Mouse (Mus musculus): ENCODE results near the gene 4833427G06Rik. TPM values are rescaled to one million over a fixed set of nuclear protein-coding genes. Genes with fewer than 3 reads are reported as not detected.
"Not testable (repeated sequence)": the region's sequence is repeated elsewhere in the genome, so short reads cannot be mapped to it uniquely, and the experiment has no call there.

4833427G06Rik gene
- polyA plus RNA-seq (2012; rRNA removed) = not detected in 2 replicates

DNA sequence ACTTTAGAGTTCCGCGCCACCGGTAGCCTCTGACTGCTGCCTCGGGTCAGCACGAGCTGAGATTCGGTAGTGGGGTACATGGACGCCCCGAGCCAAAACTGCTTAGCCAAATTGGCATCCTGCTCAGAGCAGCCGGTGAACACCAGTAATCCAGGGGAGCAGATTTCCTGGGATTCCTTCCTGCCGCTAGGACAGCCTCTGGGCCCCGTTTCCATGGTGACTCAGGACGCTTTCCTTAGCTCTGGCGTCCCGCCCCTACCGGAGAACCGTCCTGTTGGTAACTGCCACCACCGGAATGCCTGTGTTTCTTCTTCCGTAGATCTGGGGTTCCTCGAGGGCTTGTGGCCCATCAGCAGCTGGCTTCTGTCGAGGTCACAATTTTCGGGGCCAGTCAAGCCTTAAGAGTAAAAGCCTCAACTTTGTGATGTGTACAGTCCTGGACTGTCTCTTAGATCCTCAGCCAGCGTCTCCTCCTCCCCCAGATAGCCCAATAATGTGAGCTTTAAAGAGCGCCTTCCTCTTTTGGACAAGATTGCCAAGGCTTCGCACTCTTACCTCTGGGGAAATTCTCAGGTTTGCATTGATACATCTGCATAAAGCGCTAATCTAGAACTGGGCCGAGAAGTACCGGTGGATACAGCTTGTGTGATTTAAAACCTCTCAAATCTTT lies at the start of gene 4833427G06Rik:
TSS of gene 4833427G06Rik (minus strand) at position 323 of the 670 bp plus-strand sequence.
- DNase-seq (ENCODE audit: extremely low spot score in 1 of 2, low spot score in 1 of 2) = peak in 1 of 2 experiments; percentile 16

DNA sequence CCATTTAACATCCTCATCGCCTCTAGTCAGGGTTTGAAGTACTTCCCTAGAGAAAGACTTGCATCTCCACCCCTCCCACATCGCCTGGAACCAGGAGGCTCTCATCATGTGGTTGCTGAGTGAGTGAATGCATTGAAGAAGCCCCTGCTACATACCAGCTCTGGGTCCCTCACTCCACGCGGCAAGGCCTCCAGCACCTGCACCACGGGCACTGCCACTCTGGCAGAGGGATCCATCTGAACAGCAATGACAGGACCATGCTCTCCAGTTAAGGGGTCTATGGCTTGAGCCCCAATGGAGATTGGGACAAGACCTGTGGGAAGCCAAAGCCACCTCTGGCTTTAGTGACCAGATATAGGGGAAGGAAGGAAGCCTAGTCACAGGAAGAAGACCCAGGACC lies 45.4 kb upstream of the 4833427G06Rik start:
- no peak for DNase-seq (ENCODE audit: extremely low spot score in 1 of 2, low spot score in 1 of 2)

DNA sequence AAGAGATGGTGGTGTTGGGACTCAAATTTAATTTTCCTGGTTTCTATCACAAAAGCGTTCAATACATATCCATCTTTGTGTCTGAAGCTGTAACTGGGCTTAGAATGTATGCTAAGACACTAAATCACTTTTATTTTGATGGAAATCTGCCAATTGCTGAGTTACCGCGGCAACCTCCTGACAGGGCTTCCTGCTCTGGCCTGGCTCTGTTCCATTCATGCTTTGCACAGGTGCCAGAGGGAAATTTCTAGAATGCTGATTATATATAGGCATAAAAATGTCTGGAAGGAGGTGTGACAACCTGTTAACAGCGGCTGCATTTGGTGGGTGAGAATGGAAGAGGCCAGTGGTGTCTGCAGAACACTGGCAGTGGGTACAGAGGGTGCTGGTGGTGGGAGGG lies 44.6 kb upstream of the 4833427G06Rik start:
- peak in 1 of 2 experiments; percentile 28 for DNase-seq (ENCODE audit: extremely low spot score in 1 of 2, low spot score in 1 of 2)

DNA sequence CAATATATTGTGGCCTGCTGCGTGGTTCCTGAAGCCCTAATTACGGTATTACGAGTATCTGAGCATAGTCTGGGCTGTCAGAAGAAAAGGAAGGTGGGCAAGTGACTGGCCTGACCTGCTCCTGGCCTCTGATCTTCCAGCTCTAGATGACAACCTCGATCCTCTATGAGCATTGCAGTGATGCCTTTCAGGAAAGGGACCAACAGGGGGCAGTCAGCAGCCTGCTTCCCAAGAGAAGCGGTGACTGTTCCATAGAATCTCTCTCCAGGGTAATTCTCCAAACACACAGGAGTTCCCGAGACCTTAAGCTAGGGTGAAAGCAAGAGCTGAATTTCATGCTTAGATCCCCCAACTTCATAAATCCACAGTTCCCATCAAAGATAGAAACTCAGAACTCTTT lies 42.3 kb upstream of the 4833427G06Rik start:
- DNase-seq (ENCODE audit: extremely low spot score in 1 of 2, low spot score in 1 of 2) = no peak

DNA sequence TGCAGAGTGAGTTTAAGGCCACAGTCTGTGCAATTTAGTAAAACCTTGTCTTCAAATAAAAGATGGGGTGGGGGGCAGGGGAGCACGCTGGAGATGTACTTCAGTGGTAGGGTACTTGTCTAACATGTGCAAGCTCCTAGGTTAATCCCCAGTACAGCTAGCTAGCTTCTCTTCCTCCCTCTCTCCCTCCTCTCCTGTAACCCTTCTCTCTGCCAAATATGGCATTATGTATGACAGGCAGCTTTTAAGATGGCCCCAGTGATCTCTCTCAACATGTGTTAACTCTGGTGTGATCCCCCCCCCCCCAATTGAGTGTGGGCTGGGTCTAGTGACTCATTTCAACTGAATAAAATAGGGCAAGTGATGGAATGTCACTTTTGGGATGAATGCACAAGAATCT lies 41.6 kb upstream of the 4833427G06Rik start:
- DNase-seq (ENCODE audit: extremely low spot score in 1 of 2, low spot score in 1 of 2) = no peak

GRCm38 (mm10) chr9:51140711-51141110 lies 38.8 kb upstream of the 4833427G06Rik start:
- DNase-seq (ENCODE audit: extremely low spot score in 1 of 2, low spot score in 1 of 2) = no peak

GRCm38 (mm10) chr9:51139401-51139800 lies 37.5 kb upstream of the 4833427G06Rik start:
- DNase-seq (ENCODE audit: extremely low spot score in 1 of 2, low spot score in 1 of 2) = not testable (repeated sequence)

DNA sequence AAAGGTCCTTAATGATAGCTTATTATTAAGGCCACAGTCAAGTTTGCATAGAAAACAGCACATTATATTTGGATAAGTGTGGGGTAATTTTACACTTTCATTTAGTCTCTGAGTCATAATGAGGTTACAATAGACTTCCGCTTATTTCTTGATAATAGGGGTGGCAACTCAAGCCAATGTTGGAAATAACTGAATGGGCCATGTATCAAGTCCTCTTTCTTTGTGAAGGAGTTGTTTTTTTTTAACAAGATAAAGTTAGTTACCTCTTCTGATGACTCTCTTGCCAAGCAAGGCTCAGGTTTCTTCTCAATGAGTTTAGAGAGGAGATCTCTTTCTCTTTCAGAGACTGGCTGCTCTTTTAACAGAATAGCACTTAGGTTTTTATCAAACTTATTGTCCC lies 36.4 kb upstream of the 4833427G06Rik start:
- DNase-seq (ENCODE audit: extremely low spot score in 1 of 2, low spot score in 1 of 2) = no peak

- no peak for DNase-seq (ENCODE audit: extremely low spot score in 1 of 2, low spot score in 1 of 2)
Observed at GRCm38 (mm10) chr9:51137836-51138235, 36.0 kb upstream of the 4833427G06Rik start.

- no peak for DNase-seq (ENCODE audit: extremely low spot score in 1 of 2, low spot score in 1 of 2)
Observed at GRCm38 (mm10) chr9:51137432-51137831, 35.6 kb upstream of the 4833427G06Rik start.

DNA sequence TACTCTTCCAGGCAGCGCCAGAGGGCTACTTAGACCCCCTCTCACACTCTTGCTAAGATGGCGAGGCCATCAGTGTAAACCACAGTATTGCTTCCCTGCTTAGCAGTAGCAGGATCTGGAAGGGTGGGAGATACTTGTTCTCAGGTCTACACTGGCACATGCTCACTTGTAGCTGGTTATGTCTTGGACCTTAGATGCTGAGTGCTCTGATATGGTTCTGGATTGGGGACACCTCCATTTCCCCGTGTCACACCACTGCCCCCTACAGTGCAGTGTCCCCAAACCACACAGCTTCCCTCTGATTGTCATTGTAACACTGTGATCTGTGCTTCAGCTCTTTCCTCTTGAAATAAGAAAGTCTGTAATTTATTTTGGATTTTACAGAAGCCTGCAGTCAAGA lies 35.1 kb upstream of the 4833427G06Rik start:
- DNase-seq (ENCODE audit: extremely low spot score in 1 of 2, low spot score in 1 of 2) = peak in 1 of 2 experiments; percentile 44

DNA sequence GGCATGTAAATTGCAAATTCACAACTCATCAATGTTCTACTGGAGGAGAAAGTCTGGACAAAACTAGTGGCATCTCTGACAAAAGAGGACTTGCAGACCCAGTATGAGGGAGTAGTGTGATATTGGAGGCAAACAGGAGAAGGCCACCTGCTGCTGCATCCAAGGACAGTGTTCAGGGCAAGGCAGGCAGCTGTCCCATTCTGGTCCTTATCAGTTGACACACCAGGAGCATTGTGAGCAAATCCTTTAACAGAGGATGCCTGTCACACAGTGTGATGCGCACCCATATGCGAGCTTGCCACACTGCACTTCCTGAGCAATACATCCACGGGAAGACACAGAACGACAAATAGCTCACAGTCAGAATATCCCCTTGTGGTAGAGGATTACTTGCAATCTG lies 12.9 kb upstream of the 4833427G06Rik start:
- DNase-seq (ENCODE audit: extremely low spot score in 1 of 2, low spot score in 1 of 2) = no peak

GRCm38 (mm10) chr9:51105751-51106150 lies 3.9 kb upstream of the 4833427G06Rik start:
- no peak for DNase-seq (ENCODE audit: extremely low spot score in 1 of 2, low spot score in 1 of 2)

DNA sequence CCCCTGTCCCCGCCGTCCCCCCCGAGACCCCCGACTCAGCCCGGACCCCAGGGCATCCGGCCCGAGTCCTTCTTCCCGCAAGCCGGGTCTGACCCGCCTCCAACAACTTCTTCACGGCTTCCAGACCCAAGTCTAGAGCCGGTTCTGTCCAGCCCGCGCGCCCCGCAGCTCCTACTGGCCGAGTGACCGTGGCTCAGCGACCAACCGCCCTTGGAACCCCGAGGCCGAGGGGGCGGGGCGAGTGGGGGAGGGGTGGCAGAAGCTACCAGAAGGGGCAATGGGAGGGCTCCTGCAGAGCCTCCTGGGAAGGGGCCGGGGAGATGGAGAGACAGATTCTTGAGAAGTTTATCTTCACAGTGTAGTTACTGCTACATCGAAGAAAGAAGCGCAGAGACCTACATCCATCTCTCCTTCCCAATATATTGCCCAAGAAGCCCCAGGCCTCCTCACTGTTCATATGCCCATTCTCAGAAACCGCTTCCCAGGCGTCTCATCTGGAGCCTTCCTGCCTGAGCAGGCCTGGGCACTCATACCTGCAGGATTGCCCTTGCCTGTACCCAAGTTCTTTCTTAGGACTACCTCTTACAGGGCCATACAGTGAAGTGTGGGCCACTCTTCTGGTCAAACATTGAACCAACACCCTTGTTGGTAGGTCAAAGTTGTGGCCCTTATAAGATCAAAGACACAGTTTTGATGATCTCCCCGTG lies 2.1 kb upstream of the 4833427G06Rik start:
- no peak for DNase-seq (ENCODE audit: extremely low spot score in 1 of 2, low spot score in 1 of 2)

DNA sequence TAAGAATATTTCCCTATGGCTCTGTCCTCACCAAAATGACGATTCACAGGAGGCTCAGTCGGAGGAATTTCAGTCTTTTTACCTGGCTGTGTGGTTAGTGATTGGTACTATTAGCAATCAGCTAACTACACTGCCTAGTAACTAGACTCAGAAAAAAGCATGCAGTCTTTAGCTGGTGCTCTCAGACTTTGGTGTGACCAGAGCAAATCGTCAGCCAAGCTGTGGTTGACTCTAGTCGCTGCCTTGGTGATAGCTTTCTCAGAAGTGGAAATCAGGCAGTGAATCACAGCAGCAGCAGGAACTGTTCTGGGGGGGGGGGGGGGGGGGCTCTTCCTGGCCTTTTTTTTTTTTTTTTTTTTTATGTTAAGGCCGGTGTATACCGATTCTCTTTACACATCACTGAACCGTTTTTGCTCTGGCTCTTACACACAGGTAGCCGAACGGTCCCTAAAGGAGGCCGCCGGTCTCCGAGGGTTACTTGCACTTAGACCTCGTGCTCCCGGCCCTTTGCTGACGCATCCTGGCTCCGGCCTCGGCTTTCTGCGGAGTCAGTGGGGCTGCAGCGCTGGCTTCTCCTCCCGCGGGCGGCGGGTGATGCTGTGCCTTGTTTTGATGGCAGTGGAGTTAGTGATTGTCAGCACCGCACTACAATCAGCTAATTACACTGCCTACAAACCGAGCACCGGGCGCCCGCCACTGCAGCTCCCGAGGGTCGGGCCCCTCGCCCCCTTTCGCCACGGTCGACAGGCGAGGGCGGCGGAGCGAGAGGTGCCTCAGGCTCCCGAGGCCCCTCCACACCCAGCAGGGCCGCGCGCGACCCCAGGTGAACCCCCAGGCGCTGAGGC lies 1.3 kb upstream of the 4833427G06Rik start:
- peak in 1 of 2 experiments; percentile 48 for DNase-seq (ENCODE audit: extremely low spot score in 1 of 2, low spot score in 1 of 2)

GRCm38 (mm10) chr9:51096306-51096705 lies 5.6 kb downstream of the 4833427G06Rik start:
- DNase-seq (ENCODE audit: extremely low spot score in 1 of 2, low spot score in 1 of 2) = no peak

DNA sequence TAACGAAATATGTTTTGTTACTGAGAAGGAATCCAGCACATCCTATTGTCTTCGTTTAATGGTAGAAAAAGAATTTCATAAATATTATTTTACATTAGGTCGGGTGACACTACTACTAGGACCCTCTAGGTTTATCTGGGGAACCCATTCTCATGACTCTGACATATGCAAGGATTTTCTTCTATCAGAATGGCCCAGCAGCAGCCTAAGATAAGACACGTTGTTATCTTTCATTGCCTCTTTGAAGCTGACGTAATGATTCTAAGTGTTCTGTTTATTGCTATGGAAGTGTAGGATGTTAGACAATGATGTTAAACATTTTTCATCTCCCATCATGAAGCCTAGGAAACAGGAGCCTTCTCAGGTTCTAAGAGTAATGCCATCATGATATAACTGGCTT lies 8.2 kb downstream of the 4833427G06Rik start:
- DNase-seq (ENCODE audit: extremely low spot score in 1 of 2, low spot score in 1 of 2) = no peak

- DNase-seq (ENCODE audit: extremely low spot score in 1 of 2, low spot score in 1 of 2) = no peak
Observed at GRCm38 (mm10) chr9:51081614-51082013, 20.3 kb downstream of the 4833427G06Rik start.

DNA sequence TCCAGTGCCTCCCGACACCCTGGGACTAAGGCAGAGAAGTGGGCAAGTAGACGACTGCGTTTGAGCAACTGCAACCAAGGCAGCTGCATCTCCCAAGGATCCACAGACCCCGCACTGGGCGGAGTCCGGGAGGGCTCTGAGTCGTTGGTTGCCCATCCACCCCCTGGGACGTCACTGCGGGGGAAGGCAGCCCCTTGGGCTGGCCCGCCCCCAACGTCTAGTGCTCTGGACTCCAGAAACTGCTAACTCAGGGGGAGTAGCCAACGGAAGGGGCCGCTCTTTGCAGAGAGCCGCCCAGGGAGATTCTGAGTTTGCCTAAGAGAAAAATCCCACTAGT lies 24.9 kb downstream of the 4833427G06Rik start, which contains the start of gene Layn:
TSS of gene Layn (minus strand) at position 116 of the 337 bp plus-strand sequence.
- peak; percentile 24 to 36 for DNase-seq (ENCODE audit: extremely low spot score in 1 of 2, low spot score in 1 of 2)

DNA sequence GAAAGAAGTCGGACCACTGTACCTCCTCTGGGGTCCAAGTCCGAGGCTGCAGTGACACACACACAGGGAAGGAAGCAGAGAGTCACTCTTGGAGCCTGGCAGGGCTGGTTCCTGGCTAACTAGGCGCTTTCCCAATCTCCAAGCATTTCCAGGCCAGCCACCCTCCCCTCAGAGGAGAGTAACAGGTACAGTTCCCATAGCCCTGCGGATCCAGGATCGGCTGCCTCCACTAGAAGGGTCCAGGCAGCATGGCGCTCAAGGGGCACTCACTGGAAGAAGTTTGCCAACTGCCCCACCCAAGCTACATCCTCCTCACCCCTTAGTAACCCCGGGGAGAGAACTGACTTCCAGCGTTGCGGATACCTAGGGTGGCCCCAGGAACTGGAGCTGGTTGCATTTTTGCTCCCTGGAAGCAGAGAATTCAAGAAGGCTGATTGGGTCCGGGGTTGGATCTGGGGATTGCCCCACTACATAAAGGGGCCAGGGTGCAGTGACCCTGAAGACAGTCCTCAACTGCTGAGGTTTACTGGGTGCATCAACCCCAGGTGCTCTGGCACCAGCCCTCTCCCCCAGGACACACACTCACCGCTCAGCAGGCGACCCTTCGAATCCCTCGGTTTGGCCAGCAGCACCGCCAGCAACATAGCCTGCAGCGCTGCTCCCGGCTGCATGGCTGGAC lies 25.4 kb downstream of the 4833427G06Rik start:
- DNase-seq (ENCODE audit: extremely low spot score in 1 of 2, low spot score in 1 of 2) = no peak

DNA sequence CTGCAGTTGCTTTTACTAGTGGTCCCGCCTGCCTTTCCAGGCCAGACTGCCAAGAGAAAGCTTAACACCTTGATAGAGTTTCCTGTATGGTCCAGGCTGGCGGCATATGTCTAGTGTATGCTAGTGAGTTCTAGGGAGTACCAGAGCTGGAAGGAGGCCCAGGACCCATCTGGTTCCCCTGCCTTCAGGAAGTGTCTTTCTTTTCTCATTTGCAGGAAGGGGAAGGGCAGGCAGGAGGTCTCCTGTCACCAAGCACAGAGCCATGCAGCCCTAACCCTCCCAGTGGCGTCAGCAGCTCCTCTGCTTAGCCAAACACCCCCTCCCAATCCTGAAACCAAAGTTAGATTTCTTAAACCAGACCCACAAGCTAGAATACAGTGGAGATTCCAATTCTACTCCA lies 26.1 kb downstream of the 4833427G06Rik start:
- DNase-seq (ENCODE audit: extremely low spot score in 1 of 2, low spot score in 1 of 2) = no peak

All from frontal cortex, adult 2 months (tissue).